Mouse (Mus musculus) liver (tissue): ENCODE measurements around the gene Gm10226.
"Not testable (repeated sequence)": the region's sequence is repeated elsewhere in the genome, so short reads cannot be mapped to it uniquely, and the experiment has no call there.

Experiments used
- DNase-seq: peaks from one replicate; pipeline ENCODE4 v3.0.0-alpha.2; 2020; ENCODE audit warnings: mixed read lengths

Gene Gm10226

GRCm38 (mm10) chr17:21691560-21691959 is at the start of gene Gm10226:
TSS of gene Gm10226 (plus strand) at chr17:21691860.
- no peak for DNase-seq

DNA sequence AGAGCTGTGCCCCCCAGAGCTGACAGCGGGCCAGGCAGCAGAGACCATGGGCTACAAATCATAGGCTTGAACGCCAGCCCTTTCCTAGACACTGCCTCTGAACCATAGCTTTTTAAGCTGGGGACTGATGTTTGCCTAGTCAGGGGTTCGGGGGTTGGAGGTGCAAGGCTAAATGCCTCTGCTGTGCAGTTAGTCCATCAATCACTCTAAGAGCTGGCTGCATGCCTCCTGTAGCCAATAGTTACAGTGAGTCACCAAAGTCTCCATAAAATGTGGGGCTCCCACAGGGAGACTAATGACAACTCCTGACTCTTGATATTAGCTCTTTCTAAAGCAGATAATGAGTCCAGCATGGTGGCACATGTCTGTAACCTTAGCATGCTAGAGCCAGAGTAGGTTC is 42.9 kb upstream of the Gm10226 start:
- DNase-seq: no peak

DNA sequence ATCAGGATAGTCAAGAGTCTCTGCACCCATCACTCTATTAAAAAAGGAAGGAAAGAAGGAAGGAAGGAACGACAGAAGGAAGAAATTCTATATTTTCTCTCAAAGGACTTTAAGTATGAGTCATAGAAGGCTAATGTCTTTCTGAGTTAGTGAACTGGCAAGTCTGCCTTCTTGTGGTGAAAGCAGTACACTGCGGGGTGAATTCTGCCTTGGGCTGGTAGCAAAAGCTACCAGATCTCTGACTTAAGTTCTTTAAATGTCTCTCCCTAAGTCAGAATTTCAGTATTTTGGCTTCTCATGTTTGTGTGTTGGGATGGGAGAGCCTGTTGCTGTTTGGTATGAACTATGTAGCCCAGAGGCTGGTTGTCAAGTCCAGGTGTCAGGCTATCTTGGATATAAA is 41.7 kb upstream of the Gm10226 start:
- peak; percentile 41 for DNase-seq

GRCm38 (mm10) chr17:21650364-21650907 is 41.2 kb upstream of the Gm10226 start, which contains the start of gene Zfp983:
TSS of gene Zfp983 (plus strand) at chr17:21650624.
- DNase-seq: peak; percentile 89

DNA sequence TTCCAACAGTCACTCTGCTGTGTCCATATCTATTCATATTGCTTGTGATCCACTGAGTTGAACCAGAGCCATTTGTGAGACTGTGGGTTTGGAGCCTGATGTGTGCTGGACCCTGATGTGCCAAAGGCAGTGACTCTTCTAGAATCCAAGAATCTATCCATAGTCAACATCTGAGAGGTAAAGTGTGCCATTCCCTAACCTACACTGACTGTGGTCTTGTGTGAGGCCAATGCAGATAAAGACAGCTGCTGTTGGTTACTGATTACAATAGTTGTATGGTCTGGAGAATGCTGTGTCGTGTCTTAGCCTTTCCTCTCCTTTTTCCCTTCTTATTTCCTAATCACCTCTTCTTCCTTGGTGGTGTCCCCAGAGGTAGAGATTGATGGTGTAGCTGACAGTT is 12.8 kb upstream of the Gm10226 start:
- peak; percentile 5 for DNase-seq

DNA sequence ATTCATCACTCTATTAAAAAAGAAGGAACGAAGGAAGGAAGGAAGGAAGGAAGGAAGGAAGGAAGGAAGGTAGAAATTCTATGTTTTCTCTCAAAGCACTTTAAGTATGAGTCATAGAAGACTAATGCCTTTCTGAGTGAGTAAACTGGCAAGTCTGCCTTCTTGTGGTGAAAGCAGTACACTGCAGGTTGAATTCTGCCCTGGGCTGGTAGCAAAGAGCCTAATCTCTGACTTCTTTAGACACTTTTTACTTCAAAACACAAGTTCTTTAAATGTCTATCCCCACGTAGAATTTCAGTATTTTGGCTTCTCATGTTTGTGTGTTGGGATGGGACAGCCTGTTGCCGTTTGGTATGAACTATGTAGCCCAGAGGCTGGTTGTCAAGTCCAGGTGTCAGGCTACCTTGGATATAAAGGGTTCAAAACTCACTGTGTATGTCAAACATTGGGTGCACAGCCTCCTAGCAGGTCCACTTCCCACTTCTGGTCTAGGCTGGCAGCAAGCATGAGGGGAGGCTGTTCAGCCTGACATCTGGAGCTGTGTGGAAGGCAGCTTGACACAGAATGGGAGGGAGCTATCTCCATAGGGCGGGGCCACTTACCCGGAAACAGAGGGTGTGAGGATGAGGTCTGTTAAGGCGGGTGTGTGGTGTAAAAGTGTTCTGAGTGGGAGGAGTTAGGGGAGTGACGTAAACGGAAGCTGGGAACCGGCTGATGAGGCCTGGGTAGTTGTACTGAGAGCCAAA is 12.2 kb upstream of the Gm10226 start:
- peak; percentile 93 for DNase-seq

DNA sequence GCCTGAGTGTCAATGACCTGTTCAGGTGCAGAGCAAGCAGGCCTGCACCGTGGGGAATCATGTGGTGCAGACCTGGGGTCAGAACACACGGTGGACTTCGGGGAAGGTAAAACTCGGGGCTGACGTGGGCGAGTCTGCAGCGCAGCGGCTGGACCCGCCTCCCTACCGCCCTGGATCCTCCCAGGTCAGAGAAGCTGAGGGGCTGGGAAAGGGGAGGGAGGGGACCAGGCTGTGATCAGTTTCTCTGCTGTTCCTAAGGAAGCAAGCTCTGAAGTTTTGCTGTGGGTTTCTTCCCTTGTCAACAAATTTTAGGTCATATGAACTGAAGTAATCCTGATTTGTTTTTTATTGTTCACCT is 11.7 kb upstream of the Gm10226 start:
- not testable (repeated sequence) for DNase-seq

DNA sequence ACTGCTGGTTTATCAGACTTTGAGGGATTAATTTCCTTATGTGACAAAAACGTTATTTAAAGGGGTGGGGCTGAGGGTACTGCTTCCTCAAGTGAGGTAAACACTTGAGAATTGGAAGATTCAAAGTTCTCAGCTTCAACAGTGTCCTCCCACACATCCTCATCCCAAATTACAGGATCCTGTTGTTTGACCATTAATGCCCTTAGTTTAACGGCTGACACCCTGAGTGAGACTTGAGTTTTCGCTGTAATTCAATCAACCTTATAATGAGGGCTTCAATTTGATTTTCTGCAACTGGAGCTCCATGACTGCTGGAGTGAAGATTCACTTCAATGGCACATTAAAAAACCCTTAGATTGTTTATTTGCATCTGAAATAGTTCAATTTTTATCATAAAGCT is 1.7 kb downstream of the Gm10226 start:
- DNase-seq: no peak

DNA sequence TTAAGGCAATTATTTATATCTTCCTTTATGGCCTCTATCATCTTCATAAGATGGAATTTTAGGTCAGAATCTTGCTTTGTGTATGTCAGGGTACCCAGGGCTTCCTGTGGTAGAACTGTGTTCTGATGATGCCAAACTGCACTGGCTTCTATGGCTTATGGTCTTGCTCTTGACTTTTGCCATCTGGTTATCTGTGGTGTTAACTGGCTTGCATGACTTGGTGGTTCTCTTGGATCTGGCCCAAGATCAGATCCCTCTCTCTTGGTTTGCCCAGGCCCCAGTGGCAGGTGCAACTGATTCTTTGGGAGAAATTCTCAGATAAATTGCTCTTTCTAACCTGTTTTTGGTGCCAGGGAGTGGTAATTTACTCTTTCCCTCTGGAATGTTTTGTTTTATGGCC is 4.4 kb downstream of the Gm10226 start:
- no peak for DNase-seq

DNA sequence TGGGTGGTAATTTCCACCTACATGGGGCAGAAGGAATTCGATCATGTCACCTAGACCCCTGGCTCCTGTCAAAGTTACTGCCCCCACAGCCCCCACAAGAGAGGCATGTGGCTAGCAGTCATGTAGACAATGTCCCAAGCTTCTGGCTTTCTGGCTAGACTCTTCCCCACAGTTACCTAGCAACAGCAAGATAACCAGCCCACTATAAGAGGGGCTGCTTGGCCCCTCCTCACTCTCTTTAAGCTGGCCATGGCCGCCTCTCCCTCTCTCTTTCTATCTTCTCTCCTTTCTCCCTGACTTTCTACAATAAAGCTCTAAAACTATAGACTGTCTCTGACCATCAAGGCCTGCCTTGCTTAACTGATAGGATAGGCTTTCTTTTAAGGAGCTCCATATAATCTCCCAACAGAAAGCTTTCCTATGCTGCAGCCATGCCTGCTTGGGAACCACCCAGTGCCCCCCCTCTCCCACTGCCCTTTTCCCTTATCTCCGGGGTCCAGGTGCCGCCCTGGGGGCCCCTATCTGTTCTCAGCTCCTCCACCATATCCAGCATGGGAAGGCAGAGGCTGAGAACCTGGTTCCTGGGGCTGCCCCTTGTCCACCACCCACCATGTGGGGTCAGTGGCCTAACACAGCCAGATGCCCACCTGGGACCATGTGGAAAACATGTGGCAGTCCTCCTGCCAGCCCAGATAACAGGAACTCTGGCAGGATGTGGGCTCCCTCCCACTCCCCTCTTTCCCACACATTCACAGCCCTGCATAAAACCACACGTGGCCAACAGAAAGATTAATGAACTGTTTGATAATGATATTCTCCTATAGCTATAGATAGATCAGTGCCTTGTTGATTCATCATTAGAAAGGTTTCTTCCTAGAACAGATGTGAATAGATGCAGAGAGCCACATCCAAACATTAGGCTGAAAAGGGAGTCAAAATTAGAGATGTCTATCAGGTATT is 10.9 kb downstream of the Gm10226 start:
- peak; percentile 91 for DNase-seq

GRCm38 (mm10) chr17:21703414-21703813 is 11.8 kb downstream of the Gm10226 start:
- no peak for DNase-seq

DNA sequence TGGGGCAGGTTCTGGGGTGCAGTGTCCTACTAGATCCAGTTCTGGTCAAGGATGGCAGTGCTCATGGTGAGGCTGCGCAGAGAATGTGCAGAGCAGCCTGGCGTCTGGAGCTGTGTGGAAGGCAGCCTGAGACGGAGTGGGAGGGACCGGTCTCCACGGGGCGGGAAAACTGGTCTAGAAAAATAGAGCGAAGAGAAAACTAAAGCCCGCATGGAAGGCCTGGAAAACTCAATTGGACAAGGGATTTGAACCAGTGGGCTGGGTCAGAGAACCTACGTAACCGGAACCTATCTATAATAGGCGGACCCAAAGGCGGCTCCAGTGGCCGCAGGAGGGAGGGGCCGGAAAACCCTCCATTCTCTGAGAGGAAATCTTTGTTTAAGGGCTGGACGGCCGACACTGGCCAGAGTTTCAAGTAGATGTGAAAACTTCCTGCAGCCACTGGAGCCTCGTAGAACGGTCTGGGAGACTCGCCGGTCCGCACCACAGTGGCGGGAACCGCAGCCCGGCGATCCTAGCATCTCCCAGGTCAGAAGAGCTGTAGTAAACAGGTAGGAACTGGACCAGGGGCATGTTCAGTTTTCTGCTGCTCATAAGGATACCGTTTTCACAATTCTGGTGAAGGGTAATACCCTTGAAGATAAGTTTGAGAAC is 15.8 kb downstream of the Gm10226 start, which contains the start of gene Zfp760:
Gene Zfp760 (plus strand): TSS at position 399 of the 654 bp plus-strand sequence.
- peak; percentile 86 for DNase-seq

GRCm38 (mm10) chr17:21708401-21708800 is 16.7 kb downstream of the Gm10226 start:
- no peak for DNase-seq

DNA sequence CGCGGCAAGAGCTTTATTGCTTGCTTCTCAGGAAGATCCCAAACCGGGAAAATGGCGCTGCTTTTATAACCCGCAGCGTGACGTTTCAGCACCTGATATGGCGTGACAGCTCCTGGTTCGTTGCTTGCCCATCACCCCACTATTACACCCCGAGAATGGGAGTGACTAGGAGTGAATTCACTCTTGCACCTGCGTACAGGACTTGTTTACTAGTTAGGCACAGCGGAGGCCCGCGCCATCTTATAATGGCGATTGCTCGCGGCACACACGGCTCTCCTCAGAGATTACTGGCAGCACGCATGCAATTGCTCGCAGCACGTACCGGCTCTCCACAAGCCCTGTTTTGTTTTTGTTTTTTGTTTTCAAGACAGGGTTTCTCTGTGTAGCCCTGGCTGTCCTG is 38.8 kb downstream of the Gm10226 start, which contains the start of gene Zfp229:
Gene Zfp229 (plus strand): TSS at position 301 of the 400 bp plus-strand sequence.
- not testable (repeated sequence) for DNase-seq

GRCm38 (mm10) chr17:21733049-21733448 is 41.4 kb downstream of the Gm10226 start:
- DNase-seq: no peak

GRCm38 (mm10) chr17:21733529-21734031 is 41.9 kb downstream of the Gm10226 start:
- peak; percentile 80 for DNase-seq
